Mouse (Mus musculus) T-helper 1 cell (primary cell): ENCODE results near the gene Sco1.
"Not testable (repeated sequence)": the region's sequence is repeated elsewhere in the genome, so short reads cannot be mapped to it uniquely, and the experiment has no call there.

Experiments used
- in situ Hi-C: fragments of 300-600 bp; cut with MboI, MseI; formaldehyde crosslinking; loops from one replicate; pipeline ENCODE4 v1.15.1; 2025; ENCODE audit warnings: high pct_unique_total_duplicates

Gene Sco1

DNA sequence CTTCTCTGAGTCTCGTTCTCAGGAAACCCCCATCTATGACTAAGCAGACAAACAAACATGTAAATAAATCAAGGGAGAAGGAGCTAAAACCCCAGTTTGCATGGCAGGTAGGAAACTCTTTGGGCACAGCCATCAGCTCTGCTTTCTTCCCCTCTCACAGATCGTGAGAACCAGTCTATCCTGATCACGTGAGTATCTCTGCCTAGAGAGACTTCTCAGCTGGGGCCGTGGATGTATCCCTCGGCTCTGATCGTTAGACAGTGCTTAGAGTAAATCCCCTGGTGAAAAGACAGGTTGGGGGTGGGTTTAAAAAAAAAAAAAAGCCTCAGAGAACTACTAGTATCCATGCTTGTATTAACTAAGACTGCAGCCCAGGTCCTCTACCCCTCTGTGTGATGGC lies 30.8 kb downstream of the Sco1 start:
- in situ Hi-C loops, result loop anchor here (5.0 kb wide), 1 partner anchor 56 kb away; the partner anchor contains the start of gene Tmem220

DNA sequence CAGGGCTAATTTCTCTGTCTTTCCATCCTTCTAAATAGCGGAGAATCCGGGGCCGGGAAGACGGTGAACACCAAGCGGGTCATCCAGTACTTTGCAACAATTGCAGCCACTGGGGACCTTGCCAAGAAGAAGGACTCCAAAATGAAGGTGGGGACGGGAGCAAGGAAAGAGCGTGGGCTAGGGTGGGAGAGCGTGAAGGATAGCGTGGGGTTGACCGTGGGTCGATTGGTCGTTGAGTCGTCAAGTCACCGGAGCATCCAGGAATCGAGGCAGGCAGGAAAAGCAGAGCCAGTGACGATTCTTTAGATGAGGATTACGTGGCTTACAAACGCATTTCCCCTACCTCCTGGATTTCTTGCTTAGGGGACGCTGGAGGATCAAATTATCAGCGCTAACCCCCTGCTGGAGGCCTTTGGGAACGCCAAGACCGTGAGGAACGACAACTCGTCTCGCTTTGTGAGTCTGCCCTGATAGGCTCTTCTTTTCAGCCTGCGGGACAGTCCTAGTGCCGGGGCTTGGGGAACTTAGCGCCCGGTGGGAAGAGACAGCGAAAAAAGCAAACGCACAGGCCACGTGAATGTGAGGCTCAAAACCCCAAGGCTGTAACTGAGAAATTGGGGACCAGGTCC lies 31.4 kb downstream of the Sco1 start:
- in situ Hi-C loops, result loop anchor here (5.0 kb wide), 1 partner anchor 57 kb away; the partner anchor contains the start of gene Tmem220

DNA sequence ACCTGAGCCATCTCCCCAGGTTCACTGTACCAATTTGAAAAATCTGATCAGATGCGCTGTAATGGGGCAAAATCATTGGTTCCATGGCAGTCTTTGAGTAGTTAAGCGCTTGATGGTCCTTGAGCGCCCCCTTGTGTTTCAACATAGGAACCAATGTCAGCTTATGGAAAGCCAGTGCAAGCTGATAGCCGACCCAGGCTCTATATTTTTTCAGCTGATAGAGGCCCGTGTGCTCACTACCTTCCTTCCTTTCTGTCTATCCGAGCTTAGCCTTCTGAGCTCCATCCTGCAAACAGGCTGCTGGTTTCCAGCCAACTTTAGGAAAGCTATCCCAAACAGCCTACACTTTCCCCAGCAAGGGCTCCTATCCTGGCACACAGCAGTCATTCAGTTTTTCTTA lies 33.0 kb downstream of the Sco1 start:
- in situ Hi-C loops, result no loop called here

DNA sequence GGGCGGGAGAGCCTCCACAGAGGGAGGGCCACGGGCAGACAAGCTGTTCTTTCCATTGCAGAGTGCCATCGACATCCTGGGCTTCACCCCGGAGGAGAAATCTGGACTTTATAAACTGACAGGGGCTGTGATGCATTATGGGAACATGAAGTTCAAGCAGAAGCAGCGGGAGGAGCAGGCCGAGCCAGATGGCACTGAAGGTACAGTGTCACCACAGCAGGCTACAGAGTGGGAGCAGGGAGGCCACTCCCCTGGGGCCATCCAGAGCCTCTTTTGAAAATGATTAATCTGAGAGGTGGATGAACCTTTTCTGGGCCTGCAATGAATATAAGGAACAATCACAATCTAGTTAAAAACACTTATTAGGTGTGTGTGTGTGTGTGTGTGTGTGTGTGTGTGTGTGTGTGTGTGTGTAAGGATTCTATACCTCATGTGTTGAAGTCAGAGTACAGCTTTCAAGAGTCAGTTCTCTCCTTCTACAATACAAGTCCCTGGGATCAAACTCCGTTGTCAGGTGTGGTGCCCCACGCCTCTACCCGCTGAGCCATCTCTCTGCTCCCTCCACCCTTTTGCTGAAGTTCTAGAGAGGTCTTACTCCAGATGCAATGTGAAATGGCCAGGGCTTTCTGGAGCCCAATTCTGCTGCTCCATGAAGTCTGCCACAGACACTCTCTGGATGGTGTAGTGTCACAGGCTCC lies 34.1 kb downstream of the Sco1 start:
- in situ Hi-C loops, result no loop called here

DNA sequence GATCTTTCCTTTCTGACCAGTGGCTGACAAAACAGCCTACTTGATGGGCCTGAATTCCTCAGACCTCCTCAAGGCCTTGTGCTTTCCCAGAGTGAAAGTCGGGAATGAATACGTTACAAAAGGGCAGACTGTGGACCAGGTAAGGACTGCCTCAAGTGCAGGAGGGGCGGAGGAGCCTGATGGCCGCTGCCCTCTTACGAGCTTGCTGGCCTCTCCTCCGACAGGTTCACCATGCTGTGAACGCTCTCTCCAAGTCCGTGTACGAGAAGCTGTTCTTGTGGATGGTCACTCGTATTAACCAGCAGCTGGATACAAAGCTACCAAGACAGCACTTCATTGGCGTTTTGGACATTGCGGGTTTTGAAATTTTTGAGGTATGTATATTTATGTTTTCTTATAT lies 34.8 kb downstream of the Sco1 start:
- in situ Hi-C loops, result no loop called here

DNA sequence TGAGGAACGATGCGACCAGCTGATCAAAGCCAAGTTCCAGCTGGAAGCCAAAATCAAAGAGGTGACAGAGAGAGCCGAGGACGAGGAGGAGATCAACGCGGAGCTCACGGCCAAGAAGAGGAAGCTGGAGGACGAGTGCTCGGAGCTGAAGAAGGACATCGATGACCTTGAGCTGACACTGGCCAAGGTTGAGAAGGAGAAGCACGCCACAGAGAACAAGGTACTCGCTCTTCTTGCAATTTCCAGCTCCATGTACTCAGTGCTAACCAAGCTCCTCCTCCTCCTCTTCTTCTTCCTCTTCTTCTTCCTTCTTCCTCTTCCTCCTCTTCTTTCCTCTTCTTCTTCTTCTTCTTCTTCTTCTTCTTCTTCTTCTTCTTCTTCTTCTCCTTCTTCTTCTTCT lies 39.9 kb downstream of the Sco1 start:
- in situ Hi-C loops, result not testable (repeated sequence)

DNA sequence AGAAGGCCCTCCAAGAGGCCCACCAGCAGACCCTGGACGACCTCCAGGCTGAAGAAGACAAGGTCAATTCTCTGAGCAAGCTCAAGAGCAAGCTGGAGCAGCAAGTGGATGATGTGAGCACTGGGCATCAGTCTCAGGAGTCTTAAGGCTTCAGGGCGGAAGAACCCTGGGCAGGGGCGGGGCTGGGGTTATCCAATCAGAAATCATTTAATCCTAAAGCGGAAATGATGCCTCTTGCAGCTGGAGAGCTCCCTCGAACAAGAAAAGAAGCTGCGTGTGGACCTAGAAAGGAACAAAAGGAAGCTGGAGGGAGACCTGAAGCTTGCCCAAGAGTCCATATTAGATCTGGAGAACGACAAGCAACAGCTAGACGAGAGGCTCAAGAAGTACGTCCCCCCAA lies 40.7 kb downstream of the Sco1 start:
- in situ Hi-C loops, result no loop called here

DNA sequence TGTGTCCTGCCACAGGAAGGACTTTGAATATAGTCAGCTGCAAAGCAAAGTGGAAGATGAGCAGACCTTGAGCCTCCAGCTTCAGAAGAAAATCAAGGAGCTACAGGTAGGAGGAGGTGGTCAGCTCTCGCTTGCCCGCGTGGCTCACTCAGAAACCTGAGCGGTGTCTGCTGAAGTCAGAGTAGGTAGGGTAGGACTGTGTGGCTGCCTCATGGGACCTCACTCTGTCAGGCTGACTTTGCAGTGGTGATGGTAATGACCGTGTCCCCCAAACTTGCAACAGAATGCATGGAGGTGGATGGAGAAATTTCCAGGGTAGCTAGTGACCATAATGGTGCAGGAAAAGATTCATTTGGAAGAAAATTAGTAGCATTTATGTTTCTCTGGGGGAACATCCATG lies 41.2 kb downstream of the Sco1 start:
- in situ Hi-C loops, result no loop called here

DNA sequence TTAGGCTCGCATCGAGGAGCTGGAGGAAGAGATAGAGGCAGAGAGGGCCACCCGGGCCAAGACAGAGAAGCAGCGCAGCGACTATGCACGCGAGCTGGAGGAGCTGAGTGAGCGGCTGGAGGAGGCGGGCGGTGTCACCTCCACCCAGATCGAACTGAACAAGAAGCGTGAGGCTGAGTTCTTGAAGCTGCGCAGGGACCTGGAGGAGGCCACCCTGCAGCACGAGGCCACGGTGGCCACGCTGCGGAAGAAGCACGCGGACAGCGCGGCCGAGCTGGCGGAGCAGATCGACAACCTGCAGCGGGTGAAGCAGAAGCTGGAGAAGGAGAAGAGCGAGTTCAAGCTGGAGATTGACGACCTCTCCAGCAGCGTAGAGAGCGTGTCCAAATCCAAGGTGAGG lies 42.0 kb downstream of the Sco1 start:
- in situ Hi-C loops, result no loop called here

DNA sequence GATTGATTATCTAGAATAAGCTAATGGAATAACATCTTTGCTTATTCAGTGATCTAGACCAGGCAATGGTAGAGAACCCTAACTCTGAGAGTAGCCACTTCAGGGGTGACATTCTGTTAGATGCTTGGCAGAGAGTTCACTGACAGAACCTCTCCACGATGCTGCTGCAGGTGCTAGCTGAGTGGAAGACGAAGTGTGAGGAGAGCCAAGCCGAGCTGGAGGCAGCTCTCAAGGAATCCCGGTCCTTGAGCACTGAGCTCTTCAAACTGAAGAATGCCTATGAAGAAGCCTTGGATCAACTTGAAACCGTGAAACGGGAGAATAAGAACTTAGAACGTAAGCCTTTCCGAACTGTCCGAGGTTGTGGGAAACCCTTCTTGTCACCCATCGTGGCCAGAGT lies 45.2 kb downstream of the Sco1 start:
- in situ Hi-C loops, result loop anchor here (5.0 kb wide), 1 partner anchor 195 kb away; no protein-coding TSS in a partner anchor

DNA sequence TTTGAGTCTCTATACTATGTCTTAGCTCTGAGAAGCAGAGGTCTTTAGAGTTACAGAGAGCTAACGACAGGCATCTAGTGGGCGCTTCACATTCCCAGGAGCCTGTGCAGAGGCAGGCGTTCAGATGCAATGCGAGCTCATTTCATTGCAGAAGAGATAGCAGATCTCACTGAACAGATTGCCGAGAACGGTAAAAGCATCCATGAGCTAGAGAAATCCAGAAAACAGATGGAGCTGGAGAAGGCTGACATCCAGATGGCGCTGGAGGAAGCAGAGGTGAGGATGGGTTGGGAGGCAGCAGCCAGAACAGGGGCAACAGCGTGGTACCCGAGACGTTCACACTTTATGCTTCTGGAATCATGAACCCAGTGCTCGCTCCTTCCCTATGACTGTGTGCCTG lies 46.0 kb downstream of the Sco1 start:
- in situ Hi-C loops, result loop anchor here (5.0 kb wide), 1 partner anchor 196 kb away; no protein-coding TSS in a partner anchor

DNA sequence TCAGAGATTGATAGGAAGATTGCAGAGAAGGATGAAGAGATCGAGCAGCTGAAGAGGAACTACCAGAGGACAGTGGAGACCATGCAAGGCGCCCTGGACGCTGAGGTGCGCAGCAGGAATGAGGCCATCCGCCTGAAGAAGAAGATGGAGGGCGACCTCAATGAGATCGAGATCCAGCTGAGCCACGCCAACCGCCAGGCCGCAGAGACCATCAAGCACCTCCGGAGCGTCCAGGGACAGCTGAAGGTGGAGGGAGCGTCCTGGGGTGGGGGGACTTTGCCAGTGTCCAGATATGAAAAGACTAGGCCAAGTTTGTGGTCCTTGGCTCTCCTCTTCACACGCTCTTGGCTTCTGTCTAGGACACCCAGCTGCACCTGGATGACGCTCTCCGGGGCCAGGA lies 46.8 kb downstream of the Sco1 start:
- in situ Hi-C loops, result loop anchor here (5.0 kb wide), 1 partner anchor 197 kb away; no protein-coding TSS in a partner anchor

DNA sequence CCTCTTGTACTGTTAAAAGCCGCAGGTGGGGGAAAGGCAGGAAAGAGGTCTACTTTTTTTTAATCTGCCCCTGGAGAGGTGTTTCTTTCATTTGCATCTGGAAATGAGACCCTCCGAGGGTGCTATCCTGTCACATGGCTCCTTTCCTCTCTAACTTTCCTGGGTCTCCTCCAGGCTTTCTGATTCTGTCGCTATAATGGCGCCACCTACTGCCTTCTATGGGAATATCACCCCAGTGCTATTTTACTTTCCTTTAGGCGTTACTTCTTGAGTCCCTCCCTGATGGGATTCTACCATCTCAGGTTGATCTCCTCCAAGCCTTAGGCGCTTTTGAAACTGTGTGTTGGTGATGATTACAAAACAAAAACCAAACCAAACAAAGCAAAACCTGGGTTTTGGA lies 47.7 kb downstream of the Sco1 start:
- in situ Hi-C loops, result no loop called here

DNA sequence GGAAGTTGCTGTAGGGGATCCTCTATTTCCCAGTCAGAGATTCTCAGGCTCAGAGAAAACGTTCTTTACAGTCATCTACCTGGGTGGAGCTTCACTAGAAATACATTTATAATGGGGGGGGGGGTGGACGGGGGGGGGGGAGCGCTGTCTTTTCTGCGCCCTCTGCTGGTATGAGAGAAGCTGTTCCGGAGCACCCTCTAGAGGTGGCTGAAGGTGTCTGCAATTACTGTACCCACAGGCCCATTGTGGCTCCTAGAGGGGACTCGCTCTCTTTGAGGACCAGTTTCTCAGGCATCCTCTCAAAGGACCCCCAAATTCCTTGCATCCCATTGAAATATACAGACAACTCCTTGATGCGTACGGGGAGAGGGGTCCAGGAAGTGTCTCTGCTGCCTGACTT lies 49.2 kb downstream of the Sco1 start:
- in situ Hi-C loops, result no loop called here

DNA sequence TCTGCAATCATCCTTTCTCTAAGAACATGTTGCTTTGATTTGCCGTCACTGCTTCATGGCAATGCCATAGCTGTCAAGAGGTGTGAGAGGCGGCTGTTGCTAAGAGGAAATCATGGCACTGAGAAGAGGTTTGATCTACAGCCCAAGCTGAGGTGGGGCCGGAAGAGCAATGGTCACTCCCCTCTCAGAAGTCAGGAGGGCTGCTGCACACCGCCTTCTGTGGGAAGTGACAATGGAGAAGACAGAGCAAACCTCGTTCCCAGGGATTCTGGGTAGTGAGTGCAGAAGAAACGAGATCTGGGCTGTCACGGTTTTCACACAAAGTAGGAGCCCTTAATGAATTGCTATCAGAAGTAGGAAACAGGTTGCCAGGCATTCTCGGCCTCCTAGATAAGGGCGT lies 50.8 kb downstream of the Sco1 start:
- in situ Hi-C loops, result no loop called here

DNA sequence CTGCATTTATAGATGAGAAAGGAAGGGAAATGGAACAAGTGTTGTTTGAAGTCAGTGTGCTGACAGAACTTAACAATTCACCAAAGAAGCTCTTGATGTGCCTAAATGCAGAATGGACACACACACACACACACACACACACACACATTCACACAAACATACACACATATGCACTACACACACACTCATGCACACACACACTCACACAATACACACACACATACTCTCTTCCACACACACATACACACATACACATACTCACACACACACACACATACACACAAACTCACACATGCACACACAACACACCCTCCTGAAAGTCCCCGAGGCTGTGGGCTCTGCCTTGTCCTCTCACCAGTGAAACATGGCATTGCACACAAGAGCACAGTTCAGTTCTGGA lies 51.8 kb downstream of the Sco1 start:
- in situ Hi-C loops, result no loop called here

DNA sequence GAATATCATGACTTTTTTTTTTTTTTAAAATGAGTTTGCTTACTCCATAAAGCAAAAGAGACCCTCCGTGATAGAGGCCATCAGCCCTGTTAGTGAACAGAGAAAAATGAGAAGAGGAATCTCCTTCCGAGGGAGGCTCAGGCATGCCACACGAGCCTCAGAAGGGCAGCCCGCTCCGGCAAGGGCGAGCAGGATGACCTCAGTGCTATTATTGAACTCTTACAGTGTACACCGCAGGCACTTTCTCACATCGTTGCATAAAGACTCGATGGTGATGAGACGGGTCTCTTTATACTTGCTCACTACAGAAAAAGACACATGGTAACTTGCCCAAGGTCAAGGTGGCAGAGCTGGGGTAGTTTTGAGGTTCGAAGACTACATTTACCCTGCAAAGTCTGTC lies 52.2 kb downstream of the Sco1 start:
- in situ Hi-C loops, result no loop called here

DNA sequence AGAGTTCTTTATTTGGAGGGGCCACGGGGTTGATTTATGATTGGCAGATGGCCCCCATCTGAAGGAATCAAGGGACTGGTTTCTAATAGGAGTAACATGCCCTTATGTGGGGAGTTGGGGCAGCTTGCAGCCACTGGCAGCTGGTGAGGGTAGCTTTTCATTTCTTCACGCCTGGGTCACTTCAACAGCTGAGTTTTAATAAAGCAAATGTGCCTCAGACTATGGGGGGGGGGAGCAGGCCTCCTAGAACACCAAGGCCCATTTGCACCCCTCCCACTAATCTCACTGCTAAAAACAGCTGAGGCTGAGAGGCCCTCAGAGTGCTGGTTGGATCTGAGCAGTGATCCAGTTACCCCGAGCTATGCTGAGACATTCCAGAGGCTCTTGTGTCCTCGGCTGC lies 53.2 kb downstream of the Sco1 start:
- in situ Hi-C loops, result no loop called here

DNA sequence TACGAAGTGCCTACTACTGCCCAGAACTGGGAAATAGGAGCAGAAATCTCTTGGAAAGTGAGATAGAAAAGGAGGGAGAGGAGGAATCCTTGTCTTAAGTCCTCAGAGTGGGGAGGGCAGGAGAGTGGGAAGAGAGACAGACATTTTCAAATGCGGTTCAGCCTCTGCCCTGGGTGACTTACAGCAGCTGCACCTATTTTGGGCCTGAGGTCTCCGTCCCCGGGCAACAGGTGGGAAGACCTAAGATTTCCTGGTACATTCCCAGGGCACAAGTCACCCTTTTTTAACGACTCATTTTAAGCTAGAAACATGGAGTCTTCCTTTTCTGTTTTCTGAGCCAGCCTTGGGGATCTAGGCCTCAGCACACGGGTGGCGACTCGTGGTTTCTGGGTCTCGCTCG lies 54.5 kb downstream of the Sco1 start:
- in situ Hi-C loops, result no loop called here

DNA sequence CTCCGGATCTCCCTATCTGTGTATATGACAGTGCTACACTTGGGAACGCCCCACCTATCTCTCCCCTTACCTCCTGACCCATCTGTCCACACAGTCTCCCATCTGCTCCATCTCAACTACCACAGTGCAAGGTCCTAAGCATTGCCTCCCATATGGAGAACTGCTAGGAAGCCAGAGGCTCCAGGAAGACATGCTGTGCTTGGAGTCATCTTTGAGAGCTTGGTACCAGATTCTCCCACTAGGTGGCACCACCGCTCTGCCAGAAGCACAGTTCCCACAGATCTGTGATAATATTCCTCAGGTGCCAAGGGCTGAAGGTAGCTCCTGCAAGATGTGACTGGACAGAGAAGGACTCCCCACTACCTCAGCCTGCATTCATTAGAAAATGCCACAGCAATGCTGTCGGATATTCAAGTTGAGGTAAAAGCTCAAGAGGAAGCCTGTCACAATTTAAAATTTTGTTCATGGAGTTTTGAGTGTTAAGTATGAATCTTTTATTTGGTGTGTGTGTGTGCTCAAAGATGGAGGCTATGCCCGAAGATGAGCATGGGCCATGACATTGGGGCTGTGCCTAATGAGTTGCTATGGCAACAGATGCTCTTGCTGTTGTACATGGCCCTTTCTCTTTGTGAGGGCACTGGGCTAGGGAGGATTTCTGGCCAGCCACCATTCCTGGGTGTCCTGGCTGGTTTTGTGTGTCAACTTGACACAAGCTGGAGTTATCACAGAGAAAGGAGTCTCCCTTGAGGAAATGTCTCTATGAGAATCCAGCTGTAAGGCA lies 57.9 kb downstream of the Sco1 start:
- in situ Hi-C loops, result loop anchor here (5.0 to 10.0 kb wide), 2 partner anchors 242 to 554 kb away; no protein-coding TSS in a partner anchor

DNA sequence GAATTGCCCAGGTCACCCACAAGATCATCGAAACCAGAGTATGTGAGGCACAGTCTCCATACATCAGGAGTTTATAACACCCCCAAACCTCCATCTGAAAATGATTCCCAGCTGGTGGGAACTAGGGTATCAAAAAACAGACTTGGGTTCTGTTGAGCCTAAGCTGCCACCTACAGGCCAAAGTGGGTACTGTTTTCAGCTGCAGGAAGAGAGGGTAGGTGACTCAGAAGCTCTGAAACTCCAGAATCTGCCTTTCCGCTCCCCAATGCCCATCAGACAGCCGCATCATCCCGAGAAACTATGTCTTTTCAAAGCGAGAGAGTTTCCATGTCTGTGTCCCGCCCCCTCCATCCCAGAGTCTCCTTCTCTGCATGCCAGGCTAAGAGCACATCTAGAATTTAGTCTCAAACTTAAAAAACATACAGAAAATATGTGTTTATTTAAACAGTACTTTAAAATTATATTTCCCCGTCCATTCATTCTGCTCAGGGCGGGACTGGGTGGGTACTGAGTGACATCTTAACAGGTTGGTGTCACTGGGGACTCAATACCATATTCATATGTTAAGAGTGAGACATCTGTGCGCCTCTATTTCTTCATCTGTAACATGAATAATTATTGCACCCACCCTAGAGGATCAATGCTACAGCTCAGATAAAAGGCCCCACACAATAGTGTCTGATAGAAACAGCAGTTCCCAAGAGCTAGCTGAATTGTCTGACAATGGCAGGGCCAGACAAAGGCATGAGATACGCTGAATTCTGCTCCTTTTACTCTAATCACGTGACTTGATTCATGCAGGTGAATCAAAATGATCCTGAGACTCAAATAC lies 59.8 kb downstream of the Sco1 start:
- in situ Hi-C loops, result loop anchor here (5.0 to 10.0 kb wide), 2 partner anchors 240 to 553 kb away; no protein-coding TSS in a partner anchor

DNA sequence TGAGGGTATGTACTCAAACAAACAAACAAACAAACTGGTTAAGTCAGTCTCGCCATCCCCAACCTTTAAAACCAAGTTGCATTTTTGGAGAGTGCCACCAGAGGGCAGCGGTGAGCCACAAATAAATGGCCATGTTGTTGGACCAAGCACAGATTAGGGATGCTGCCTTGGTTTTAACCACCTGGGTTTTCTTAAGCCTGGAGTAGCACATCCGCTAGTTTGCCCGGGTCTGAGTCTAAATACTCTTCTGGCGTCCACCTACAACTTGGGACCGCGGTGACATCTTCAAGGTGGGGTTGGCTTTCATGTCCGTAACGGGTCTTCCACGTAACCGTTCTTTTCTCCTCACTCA lies 60.4 kb downstream of the Sco1 start:
- in situ Hi-C loops, result loop anchor here (5.0 to 10.0 kb wide), 2 partner anchors 239 to 552 kb away; no protein-coding TSS in a partner anchor
